Mouse (Mus musculus): ENCODE data around the gene Sesn1.

- TF ChIP-seq CTCF (IDR thresholded peaks at IDR 0.05; ENCODE audit: control insufficient read depth, insufficient read depth, low read length) = no peak
- no peak for TF ChIP-seq POLR2A (IDR thresholded peaks at IDR 0.05; ENCODE audit: borderline replicate concordance, control insufficient read depth, low read depth, low read length)
Measured at GRCm38 (mm10) chr10:41936100-41936499, 126.4 kb downstream of the Sesn1 start.
